Mouse (Mus musculus) stomach, embryonic 15.5 days (tissue): Measurements from ENCODE around the gene Rrp15. TPM values are rescaled to one million over a fixed set of nuclear protein-coding genes. Genes with fewer than 3 reads are reported as not detected.

ENCODE experiments used
- ATAC-seq: fragments of 200-750 bp; cut with Nextera tagmentation; 2 replicates; pipeline ENCODE4 v1.8.0; 2017; ENCODE audit warnings: low read depth, moderate number of reproducible peaks, moderate TSS enrichment; ENCODE audit not compliant: insufficient read depth, low FRiP score
- H3K27ac ChIP-seq: fragments of 300-500 bp; sonication (generic); 2 replicates; pipeline ENCODE4 v1.5.1; 2015; ENCODE audit warnings: mild to moderate bottlenecking, inconsistent platforms
- H3K27me3 ChIP-seq: fragments of 300-500 bp; sonication (generic); replicated peaks from 2 replicates; pipeline ENCODE4 v1.6.1; 2015; ENCODE audit warnings: inconsistent platforms
- H3K36me3 ChIP-seq: fragments of 300-500 bp; sonication (generic); 2 replicates; pipeline ENCODE4 v1.6.1; 2015; ENCODE audit warnings: inconsistent platforms
- H3K4me1 ChIP-seq: fragments of 300-500 bp; sonication (generic); 2 replicates; pipeline ENCODE4 v1.6.1; 2015; ENCODE audit warnings: inconsistent platforms
- H3K4me2 ChIP-seq: fragments of 300-500 bp; sonication (generic); 2 replicates; pipeline ENCODE4 v1.6.1; 2015; ENCODE audit warnings: mild to moderate bottlenecking, inconsistent platforms
- H3K4me3 ChIP-seq: fragments of 300-500 bp; sonication (generic); replicated peaks from 2 replicates; pipeline ENCODE4 v1.5.1; 2015; ENCODE audit warnings: inconsistent platforms
- H3K9ac ChIP-seq: fragments of 300-500 bp; sonication (generic); 2 replicates; pipeline ENCODE4 v1.6.1; 2015; ENCODE audit warnings: inconsistent platforms
- H3K9me3 ChIP-seq: fragments of 300-500 bp; sonication (generic); 2 replicates; pipeline ENCODE4 v1.6.1; 2016; ENCODE audit warnings: inconsistent platforms
- WGBS: fragments of 180-500 bp; shearing (Covaris S2); methylation state at CpG from one replicate; pipeline ENCODE4 v1.1.7; 2015; 5-methylcytosine and 5-hydroxymethylcytosine counted together
- polyA plus RNA-seq: library from polyadenylated mRNA; unstranded; fragments of >200 nt; fragmentation: Nextera tagmentation; extraction: Ambion mirVana; gene quantifications from 2 replicates; pipeline ENCODE4 v1.2.1, GENCODE M21; 2015

Gene Rrp15
- polyA plus RNA-seq, 1 experiment from 2014 or later: 61.9 TPM

- Histone ChIP-seq H3K4me1 (no peaks in the 10 kb centered on the region), H3K9me3 (no peaks in the 10 kb centered on the region), H3K4me2 (no peak overlapping the region), H3K9ac (no peak overlapping the region), H3K27me3 (no peaks in the 10 kb centered on the region), H3K36me3 (peaks cover 16% of the 10 kb centered on the region), H3K4me3 (no peak overlapping the region), H3K27ac (no peak overlapping the region)
- no peak for ATAC-seq
- WGBS: 88% methylated on average over 5 of the region's 5 CpGs
Observed at GRCm38 (mm10) chr1:186735537-186735936, 13.6 kb downstream of the Rrp15 start.

- Histone ChIP-seq H3K27ac (no peak overlapping the region), H3K36me3 (peaks cover 16% of the 10 kb centered on the region)
Observed at GRCm38 (mm10) chr1:186733052-186733451, 16.1 kb downstream of the Rrp15 start.

GRCm38 (mm10) chr1:186728778-186729177, 20.4 kb downstream of the Rrp15 start:
- Histone ChIP-seq H3K27me3 (no peaks in the 10 kb centered on the region), H3K27ac (no peak overlapping the region), H3K36me3 (no peaks in the 10 kb centered on the region), H3K4me2 (no peak overlapping the region), H3K9ac (no peak overlapping the region), H3K9me3 (no peaks in the 10 kb centered on the region), H3K4me1 (no peaks in the 10 kb centered on the region), H3K4me3 (no peak overlapping the region)
- WGBS: 63% methylated on average over 4 of the region's 4 CpGs
- no peak; the same call in 1 of the 2 replicates for ATAC-seq

More at GRCm38 (mm10) chr1:186733052-186733451, 16.1 kb downstream of the Rrp15 start:
- H3K4me1 ChIP-seq: no peaks in the 10 kb centered on the region
- 91% methylated on average over 8 of the region's 8 CpGs for WGBS
- no peak for ATAC-seq
- H3K27me3 ChIP-seq: no peaks in the 10 kb centered on the region
- H3K4me2 ChIP-seq: no peak overlapping the region
- H3K4me3 ChIP-seq: no peak overlapping the region
- no peaks in the 10 kb centered on the region for H3K9me3 ChIP-seq
- H3K9ac ChIP-seq: no peak overlapping the region

GRCm38 (mm10) chr1:186726117-186726516, 23.0 kb downstream of the Rrp15 start:
- H3K4me2 ChIP-seq: no peak overlapping the region
- ATAC-seq: no peak
- H3K27ac ChIP-seq: no peak overlapping the region
- H3K9ac ChIP-seq: no peak overlapping the region
- H3K4me1 ChIP-seq: no peaks in the 10 kb centered on the region
- no peaks in the 10 kb centered on the region for H3K36me3 ChIP-seq
- no peak overlapping the region for H3K4me3 ChIP-seq
- 83% methylated on average over 7 of the region's 7 CpGs for WGBS
- H3K27me3 ChIP-seq: no peaks in the 10 kb centered on the region
- H3K9me3 ChIP-seq: no peaks in the 10 kb centered on the region

GRCm38 (mm10) chr1:186722299-186722698, 26.9 kb downstream of the Rrp15 start:
- Histone ChIP-seq H3K4me2 (no peak overlapping the region), H3K27me3 (no peaks in the 10 kb centered on the region), H3K4me1 (no peaks in the 10 kb centered on the region), H3K9me3 (no peaks in the 10 kb centered on the region), H3K4me3 (no peak overlapping the region), H3K27ac (no peak overlapping the region), H3K36me3 (no peaks in the 10 kb centered on the region), H3K9ac (no peak overlapping the region)
- ATAC-seq: no peak
- 81% methylated on average over 9 of the region's 9 CpGs for WGBS

- Histone ChIP-seq H3K27ac (no peak overlapping the region), H3K9me3 (no peaks in the 10 kb centered on the region), H3K9ac (no peak overlapping the region), H3K36me3 (no peaks in the 10 kb centered on the region), H3K27me3 (no peaks in the 10 kb centered on the region), H3K4me3 (no peak overlapping the region), H3K4me2 (no peak overlapping the region), H3K4me1 (no peaks in the 10 kb centered on the region)
- ATAC-seq: peak; percentile 35; the same call in 1 of the 2 replicates
- 33% methylated on average over 12 of the region's 12 CpGs for WGBS
Observed at GRCm38 (mm10) chr1:186721846-186722245, 27.3 kb downstream of the Rrp15 start.

GRCm38 (mm10) chr1:186721166-186721565, 28.0 kb downstream of the Rrp15 start:
- Histone ChIP-seq H3K4me3 (no peak overlapping the region), H3K9ac (no peak overlapping the region), H3K27ac (no peak overlapping the region), H3K9me3 (no peaks in the 10 kb centered on the region), H3K4me2 (no peak overlapping the region), H3K27me3 (no peaks in the 10 kb centered on the region), H3K4me1 (no peaks in the 10 kb centered on the region), H3K36me3 (no peaks in the 10 kb centered on the region)
- WGBS: 95% methylated on average over 11 of the region's 11 CpGs
- no peak for ATAC-seq

- Histone ChIP-seq H3K4me3 (no peak overlapping the region), H3K27ac (no peak overlapping the region), H3K9me3 (no peaks in the 10 kb centered on the region), H3K4me1 (no peaks in the 10 kb centered on the region), H3K4me2 (no peak overlapping the region), H3K36me3 (no peaks in the 10 kb centered on the region), H3K9ac (no peak overlapping the region), H3K27me3 (no peaks in the 10 kb centered on the region)
- no peak for ATAC-seq
- 93% methylated on average over 9 of the region's 9 CpGs for WGBS
Observed at GRCm38 (mm10) chr1:186719708-186720107, 29.4 kb downstream of the Rrp15 start.

GRCm38 (mm10) chr1:186718881-186719280, 30.3 kb downstream of the Rrp15 start:
- H3K27me3 ChIP-seq: no peaks in the 10 kb centered on the region
- H3K9me3 ChIP-seq: no peaks in the 10 kb centered on the region
- 79% methylated on average over 5 of the region's 5 CpGs for WGBS
- H3K4me2 ChIP-seq: no peak overlapping the region
- no peak overlapping the region for H3K9ac ChIP-seq
- no peak for ATAC-seq
- H3K27ac ChIP-seq: no peak overlapping the region
- no peak overlapping the region for H3K4me3 ChIP-seq
- H3K36me3 ChIP-seq: no peaks in the 10 kb centered on the region
- no peaks in the 10 kb centered on the region for H3K4me1 ChIP-seq

- 67% methylated on average over 17 of the region's 17 CpGs for WGBS
- H3K4me2 ChIP-seq: no peak overlapping the region
- ATAC-seq: peak; percentile 72
- H3K4me3 ChIP-seq: no peak overlapping the region
- H3K27me3 ChIP-seq: no peaks in the 10 kb centered on the region
- no peaks in the 10 kb centered on the region for H3K4me1 ChIP-seq
- H3K9ac ChIP-seq: no peak overlapping the region
- H3K36me3 ChIP-seq: no peaks in the 10 kb centered on the region
- no peaks in the 10 kb centered on the region for H3K9me3 ChIP-seq
- H3K27ac ChIP-seq: peak overlapping the region; percentile 26; the same call in 1 of the 2 replicates
Observed at GRCm38 (mm10) chr1:186714980-186715896, 33.9 kb downstream of the Rrp15 start.

- Histone ChIP-seq H3K9me3 (no peaks in the 10 kb centered on the region), H3K9ac (no peak overlapping the region), H3K36me3 (no peaks in the 10 kb centered on the region), H3K4me3 (no peak overlapping the region), H3K4me2 (no peak overlapping the region), H3K27ac (no peak overlapping the region), H3K27me3 (no peaks in the 10 kb centered on the region), H3K4me1 (no peaks in the 10 kb centered on the region)
- 89% methylated on average over 4 of the region's 4 CpGs for WGBS
- no peak for ATAC-seq
Observed at GRCm38 (mm10) chr1:186714215-186714614, 34.9 kb downstream of the Rrp15 start.

GRCm38 (mm10) chr1:186712802-186713471, 36.2 kb downstream of the Rrp15 start:
- Histone ChIP-seq H3K4me3 (no peak overlapping the region), H3K9ac (no peak overlapping the region), H3K4me2 (no peak overlapping the region), H3K9me3 (no peaks in the 10 kb centered on the region), H3K27me3 (no peaks in the 10 kb centered on the region), H3K27ac (no peak overlapping the region), H3K36me3 (no peaks in the 10 kb centered on the region), H3K4me1 (no peaks in the 10 kb centered on the region)
- 4% methylated on average over 3 of the region's 3 CpGs for WGBS
- no peak for ATAC-seq
